Mouse (Mus musculus): ENCODE data around the gene Tcp11l2.

DNA sequence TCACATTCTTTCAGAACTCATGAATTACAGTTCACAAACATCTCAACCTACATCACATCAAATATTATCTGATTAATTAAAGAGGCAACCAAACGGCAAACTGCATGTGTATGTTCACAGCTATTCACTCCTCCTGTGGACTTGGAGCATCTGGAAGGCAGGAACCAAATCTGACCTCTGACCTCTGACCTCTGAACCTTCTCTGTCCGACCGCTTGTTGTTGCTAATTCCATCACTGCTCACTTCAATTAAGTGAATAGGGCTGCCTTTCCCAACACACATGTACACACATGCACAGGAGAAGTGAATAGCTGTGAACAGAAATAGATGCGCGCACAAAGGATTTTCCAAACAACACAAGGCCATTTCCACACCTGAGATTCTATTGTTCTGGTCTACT lies 14.3 kb upstream of the Tcp11l2 start:
- TF ChIP-seq CTCF (conservative IDR thresholded peaks at IDR 0.05; ENCODE audit: insufficient read depth, insufficient read length, low read depth, low read length) = no peak
- no peak for TF ChIP-seq POLR2A (IDR thresholded peaks at IDR 0.05; ENCODE audit: low read depth, low read length)

Measured in kidney, adult 2 months (tissue).